In the genomic region with DNA sequence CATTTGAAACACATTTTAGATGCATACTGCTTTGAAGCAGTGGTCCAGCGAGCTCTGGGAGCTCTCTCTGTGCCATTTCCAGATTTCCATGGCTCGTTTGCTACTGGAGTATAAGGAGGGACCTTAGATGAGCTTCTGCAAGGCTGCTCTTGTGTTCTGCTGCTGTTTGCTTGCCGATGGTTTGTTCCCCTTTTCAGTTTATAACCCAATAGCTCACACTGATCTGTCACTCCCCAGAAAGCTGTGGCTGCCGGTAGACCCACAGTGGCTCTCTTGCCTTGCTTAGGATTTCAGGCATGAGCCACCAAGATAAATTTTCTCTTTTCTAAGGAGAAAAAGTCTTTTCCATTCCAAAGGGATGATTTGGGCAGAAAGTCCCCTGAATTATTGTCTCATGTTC, we compare ENCODE assay signal across 17 mouse cellular contexts.
DNase-seq lines count a peak whose midpoint lies in the region; ATAC-seq lines count a peak whose summit lies in the region.
"Had no signal": no experiment of that assay in that cellular context is flagged by ENCODE, and none has a peak within 500 bp of the region (broad histone marks: within the 10 kb centered on the region; RNA-seq: fewer than 3 reads in every experiment).

No protein-coding gene starts in this region.

- ATAC-seq in common myeloid progenitor, adult 5-6 weeks (replicated peaks; ENCODE audit: low read depth, poor library complexity, severe bottlenecking) = peak; percentile 61; the same call in 1 of the 2 replicates
- peak; percentile 52 to 53; a peak in 2 of 4 replicates for ATAC-seq in hematopoietic stem cell, adult 5-6 weeks (replicated peaks in 1 of 2; ENCODE audit: insufficient read depth in 1 of 2, low FRiP score in 2 of 2, low TSS enrichment in 1 of 2, low read depth in 1 of 2, poor library complexity in 2 of 2, severe bottlenecking in 2 of 2)
- ATAC-seq in megakaryocyte, adult 5-6 weeks (ENCODE audit: poor library complexity, severe bottlenecking) = peak; percentile 58
- no peak for ATAC-seq in cerebellum, adult (ENCODE audit: insufficient number of reproducible peaks, low FRiP score, low TSS enrichment)
- ATAC-seq: forebrain, embryonic 13.5 days; forebrain, embryonic 15.5 days; forebrain, postnatal 0 days had no signal

- DNase-seq in cerebellum, postnatal 14 days = no peak
- no peak for DNase-seq in cerebellum, adult 9-10 months
- no peak for DNase-seq in kidney, adult 8-10 months
- DNase-seq: adrenal gland, adult 2 months; adrenal gland, postnatal 10 days; adrenal gland, postnatal 36 days; cerebellum, adult 11-12 months; cerebellum, adult 2 months; cerebellum, adult 9-11 months; cerebellum, postnatal 25 days; forebrain, postnatal 0 days had no signal
